Mouse (Mus musculus): Measurements from ENCODE around the gene Pappa.

Pappa gene

GRCm38 (mm10) chr4:65272295-65272694, 148.3 kb downstream of the Pappa start:
- DNase-seq (ENCODE audit: low spot score): no peak

GRCm38 (mm10) chr4:65273299-65273851, 149.4 kb downstream of the Pappa start:
- no peak for DNase-seq (ENCODE audit: low spot score)

- DNase-seq (ENCODE audit: low spot score): no peak
Observed at GRCm38 (mm10) chr4:65278451-65279271, 154.7 kb downstream of the Pappa start.

- no peak for DNase-seq (ENCODE audit: low spot score)
Observed at GRCm38 (mm10) chr4:65279272-65279653, 155.3 kb downstream of the Pappa start.

GRCm38 (mm10) chr4:65279979-65280677, 156.2 kb downstream of the Pappa start:
- peak; percentile 23 for DNase-seq (ENCODE audit: low spot score)

- DNase-seq (ENCODE audit: low spot score): no peak
Observed at GRCm38 (mm10) chr4:65280888-65281287, 156.9 kb downstream of the Pappa start.

- DNase-seq (ENCODE audit: low spot score): no peak
Observed at GRCm38 (mm10) chr4:65283611-65284010, 159.6 kb downstream of the Pappa start.

- DNase-seq (ENCODE audit: low spot score): no peak
Observed at GRCm38 (mm10) chr4:65285165-65285564, 161.2 kb downstream of the Pappa start.

GRCm38 (mm10) chr4:65289247-65289646, 165.3 kb downstream of the Pappa start:
- DNase-seq (ENCODE audit: low spot score): no peak

- no peak for DNase-seq (ENCODE audit: low spot score)
Observed at GRCm38 (mm10) chr4:65295741-65296140, 171.8 kb downstream of the Pappa start.

GRCm38 (mm10) chr4:65296356-65296967, 172.5 kb downstream of the Pappa start:
- no peak for DNase-seq (ENCODE audit: low spot score)

GRCm38 (mm10) chr4:65296968-65297499, 173.1 kb downstream of the Pappa start:
- DNase-seq (ENCODE audit: low spot score): no peak

- no peak for DNase-seq (ENCODE audit: low spot score)
Observed at GRCm38 (mm10) chr4:65298212-65299181, 174.5 kb downstream of the Pappa start.

- no peak for DNase-seq (ENCODE audit: low spot score)
Observed at GRCm38 (mm10) chr4:65299365-65299764, 175.4 kb downstream of the Pappa start.

GRCm38 (mm10) chr4:65300431-65300830, 176.5 kb downstream of the Pappa start:
- no peak for DNase-seq (ENCODE audit: low spot score)

GRCm38 (mm10) chr4:65302666-65303065, 178.7 kb downstream of the Pappa start:
- DNase-seq (ENCODE audit: low spot score): no peak

- no peak for DNase-seq (ENCODE audit: low spot score)
Observed at GRCm38 (mm10) chr4:65317877-65318525, 194.0 kb downstream of the Pappa start.

- DNase-seq (ENCODE audit: low spot score): no peak
Observed at GRCm38 (mm10) chr4:65321340-65321739, 197.4 kb downstream of the Pappa start.

- DNase-seq (ENCODE audit: low spot score): no peak
Observed at GRCm38 (mm10) chr4:65321959-65322358, 198.0 kb downstream of the Pappa start.

GRCm38 (mm10) chr4:65325816-65326215, 201.8 kb downstream of the Pappa start:
- no peak for DNase-seq (ENCODE audit: low spot score)
